In the genomic region with DNA sequence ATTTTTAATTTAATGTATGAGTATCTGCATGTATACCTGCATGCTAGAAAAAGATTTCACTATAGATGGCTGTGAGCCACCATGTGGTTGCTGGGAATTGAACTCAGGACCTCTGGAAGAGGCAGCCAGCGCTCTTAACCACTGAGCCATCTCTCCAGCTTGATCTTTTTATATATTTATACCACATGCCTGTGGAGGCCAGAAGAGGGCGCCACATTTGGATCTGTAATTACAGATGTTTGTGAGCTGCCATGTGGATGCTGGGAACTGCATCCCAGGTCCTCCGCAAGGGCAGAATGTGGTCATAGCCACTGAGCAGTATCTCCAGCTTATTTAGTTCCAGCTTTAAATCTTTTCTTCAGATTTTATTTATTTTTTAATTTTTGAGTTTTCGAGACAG, we compare ENCODE assay signal across 13 mouse cellular contexts. TPM values are rescaled to one million over a fixed set of nuclear protein-coding genes. Genes with fewer than 3 reads are reported as not detected.
DNase-seq lines count a peak whose midpoint lies in the region; ATAC-seq and TF ChIP-seq lines count a peak whose summit lies in the region.
"Had no signal": no experiment of that assay in that cellular context is flagged by ENCODE, and none has a peak within 500 bp of the region (broad histone marks: within the 10 kb centered on the region; RNA-seq: fewer than 3 reads in every experiment).

No protein-coding gene starts in this region.

- peak; percentile 10 for DNase-seq in adrenal gland, postnatal 14 days
- DNase-seq in adrenal gland, adult (ENCODE audit: inconsistent age in 2 of 2, low spot score in 1 of 2) = no peak
- DNase-seq in midbrain, postnatal 0 days (ENCODE audit: low spot score) = no peak
- peak; percentile 55 for DNase-seq in WW6 (ENCODE audit: low read depth, low spot score)
- peak; percentile 47 for DNase-seq in splenic B cell, adult 2 months (ENCODE audit: low read depth, low spot score)
- DNase-seq in cerebellum, postnatal 10 days = no peak
- DNase-seq in layer of hippocampus, postnatal 10 days (ENCODE audit: low spot score in 2 of 2) = no peak
- DNase-seq: cerebellum, adult 9-10 months; heart, adult 18-20 months; kidney, adult 11 months; right cerebral cortex, postnatal 25 days had no signal

- no peak overlapping the region for H3K9ac ChIP-seq in midbrain, postnatal 0 days (replicated peaks; ENCODE audit: low read length, poor library complexity, severe bottlenecking)
- H3K9ac ChIP-seq in midbrain, embryonic 15.5 days = no peak overlapping the region

- H3K27ac ChIP-seq in midbrain, postnatal 0 days (ENCODE audit: low read depth, low read length) = no peak overlapping the region
- no peak overlapping the region for H3K27ac ChIP-seq in midbrain, embryonic 15.5 days

- no peak for ATAC-seq in midbrain, postnatal 0 days (ENCODE audit: low FRiP score)
- ATAC-seq in midbrain, embryonic 15.5 days (replicated peaks) = no peak

- H3K4me1 ChIP-seq in midbrain, postnatal 0 days (ENCODE audit: insufficient read depth, low read length) = no peaks in the 10 kb centered on the region
- peaks cover 10% of the 10 kb centered on the region for H3K4me1 ChIP-seq in midbrain, embryonic 15.5 days

- peak; percentile 31 for TF ChIP-seq CTCF in midbrain, postnatal 0 days (IDR thresholded peaks at IDR 0.05)

- no peak overlapping the region for H3K4me2 ChIP-seq in midbrain, postnatal 0 days (ENCODE audit: low read depth, low read length, poor library complexity, severe bottlenecking)
- H3K4me2 ChIP-seq in midbrain, embryonic 15.5 days = no peak overlapping the region

- no peaks in the 10 kb centered on the region for H3K36me3 ChIP-seq in midbrain, postnatal 0 days (ENCODE audit: insufficient read depth, low read length)
- H3K36me3 ChIP-seq in midbrain, embryonic 15.5 days (replicated peaks) = no peaks in the 10 kb centered on the region
- H3K36me3 ChIP-seq in splenic B cell, adult 2 months (ENCODE audit: control insufficient read depth, insufficient read depth, low read length, poor library complexity, severe bottlenecking) = no peaks in the 10 kb centered on the region

- 85% methylated on average over 4 of the region's 4 CpGs for WGBS in midbrain, postnatal 0 days
- WGBS in midbrain, embryonic 15.5 days = 84% methylated on average over 4 of the region's 4 CpGs

- H3K9me3 ChIP-seq in midbrain, postnatal 0 days (ENCODE audit: low read length) = no peaks in the 10 kb centered on the region
- no peaks in the 10 kb centered on the region for H3K9me3 ChIP-seq in midbrain, embryonic 15.5 days
- H3K9me3 ChIP-seq: megakaryocyte, embryonic 14.5 days had no signal

- no peak overlapping the region for H3K4me3 ChIP-seq in midbrain, postnatal 0 days (ENCODE audit: low read depth, low read length)
- H3K4me3 ChIP-seq in midbrain, embryonic 15.5 days = no peak overlapping the region
- H3K4me3 ChIP-seq: megakaryocyte, embryonic 14.5 days had no signal

- no peaks in the 10 kb centered on the region for H3K27me3 ChIP-seq in midbrain, postnatal 0 days (ENCODE audit: insufficient read depth, low read length)
- H3K27me3 ChIP-seq in midbrain, embryonic 15.5 days (replicated peaks) = no peaks in the 10 kb centered on the region
- H3K27me3 ChIP-seq in splenic B cell, adult 2 months (ENCODE audit: control insufficient read depth, insufficient read depth, low read length, poor library complexity, severe bottlenecking) = no peaks in the 10 kb centered on the region; the same call in 1 of the 2 replicates
- H3K27me3 ChIP-seq: megakaryocyte, embryonic 14.5 days had no signal

RNA-seq across cellular contexts. Expression of gene Ccdc171, which starts 5.0 kb away (rescaled TPM):
- 1.9 TPM in 2 replicates for total RNA-seq in adrenal gland, postnatal 14 days (2021)
- total RNA-seq in midbrain, postnatal 0 days (2014; rRNA removed) = 4.2 and 7.1 TPM in 2 replicates
- 1.7 and 2.0 TPM in 2 replicates for polyA plus RNA-seq in midbrain, postnatal 0 days (2015; fragmentation: Nextera tagmentation; extraction: Ambion mirVana)
- polyA plus RNA-seq in midbrain, embryonic 15.5 days (2015; fragmentation: Nextera tagmentation; extraction: Ambion mirVana) = 3.9 and 4.2 TPM in 2 replicates
- total RNA-seq in layer of hippocampus, postnatal 10 days (2021) = 1 to 10 TPM; 3.1 to 3.9 TPM

RNA-seq across cellular contexts. Expression of gene Psip1, which starts 34.0 kb away (rescaled TPM):
- 61.0 and 61.9 TPM in 2 replicates for total RNA-seq in adrenal gland, postnatal 14 days (2021)
- total RNA-seq in midbrain, postnatal 0 days (2014; rRNA removed) = 206 and 254 TPM in 2 replicates
- 273 and 320 TPM in 2 replicates for polyA plus RNA-seq in midbrain, postnatal 0 days (2015; fragmentation: Nextera tagmentation; extraction: Ambion mirVana)
- polyA plus RNA-seq in midbrain, embryonic 15.5 days (2015; fragmentation: Nextera tagmentation; extraction: Ambion mirVana) = 253 and 273 TPM in 2 replicates
- 100 to 1,000 TPM; 254 to 258 TPM for total RNA-seq in layer of hippocampus, postnatal 10 days (2021)

Comparison
In these comparisons a context has a peak if more than half of its experiments do, and no peak if none do; other contexts are left out.
1. DNase-seq: peak in adrenal gland, postnatal 14 days (single experiment), WW6 (single experiment) and splenic B cell, adult 2 months (single experiment); none in adrenal gland, adult (0 of 2), midbrain, postnatal 0 days (single experiment), cerebellum, postnatal 10 days (0 of 2) and layer of hippocampus, postnatal 10 days (0 of 2).